Mouse (Mus musculus): Measurements from ENCODE around the gene Src.

The Src gene

DNA sequence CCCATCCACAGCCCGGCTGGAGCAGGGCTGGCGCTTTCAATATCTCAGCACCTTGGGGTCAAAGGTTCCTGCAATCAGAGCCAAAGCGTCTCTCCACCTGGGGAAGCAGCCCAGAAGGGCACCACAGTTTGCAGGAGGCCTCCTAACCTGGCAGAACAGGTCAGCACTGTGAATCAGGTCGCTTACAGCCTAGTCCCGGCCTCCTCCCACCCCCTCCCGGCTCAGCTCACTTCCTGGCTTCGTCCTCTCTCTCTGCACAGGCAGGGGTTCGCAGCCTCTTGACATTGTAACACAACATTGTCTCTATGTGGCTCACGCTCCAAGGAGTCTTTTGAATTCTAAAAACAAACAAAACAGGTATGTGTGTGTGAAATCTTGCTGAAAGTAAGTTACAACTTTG, 15.8 kb downstream of the Src start:
- in situ Hi-C loops (cut with MboI; ENCODE audit: low sequenced_read_pairs) = no loop called here

DNA sequence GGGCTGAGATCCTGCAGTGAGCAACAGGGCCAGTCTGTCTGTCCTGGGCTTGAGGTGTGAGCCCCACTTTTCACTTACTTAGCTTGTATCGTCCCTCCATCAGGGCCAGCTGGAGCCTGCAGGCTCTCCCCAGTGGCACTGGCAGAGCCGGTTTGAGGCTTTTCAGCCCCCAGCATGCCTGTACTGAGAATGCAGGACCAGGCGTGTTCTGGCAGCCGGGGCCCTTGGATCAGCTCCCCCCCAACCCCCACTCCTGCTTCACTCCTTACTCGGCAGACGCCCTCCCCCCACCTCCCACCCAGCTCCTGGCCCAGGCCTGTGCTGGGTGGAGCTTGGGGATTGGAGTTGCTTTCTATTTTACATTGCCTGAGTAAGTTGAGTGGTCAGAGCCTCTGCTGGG, 16.3 kb downstream of the Src start:
- in situ Hi-C loops (cut with MboI; ENCODE audit: low sequenced_read_pairs) = no loop called here

DNA sequence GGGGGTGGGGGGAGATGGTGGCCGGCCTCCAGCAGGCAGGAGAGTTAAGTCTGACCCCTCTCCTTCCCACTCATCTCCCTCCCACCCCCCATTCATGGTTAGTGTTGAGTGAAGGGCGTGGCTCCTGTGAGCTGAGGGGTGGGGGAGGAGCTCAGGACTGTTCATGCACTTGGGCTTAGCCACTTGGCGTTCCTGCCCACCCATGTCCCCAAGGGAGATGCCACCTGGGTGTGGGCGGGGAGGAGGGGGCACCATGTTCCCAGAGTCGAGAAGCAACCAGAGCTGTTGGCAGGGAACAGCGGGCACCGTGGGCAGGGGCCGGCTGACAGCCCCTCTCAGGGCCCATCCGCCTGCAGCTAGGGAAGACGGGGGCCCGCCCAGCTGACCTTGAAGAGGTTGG, 18.3 kb downstream of the Src start:
- in situ Hi-C loops (cut with MboI; ENCODE audit: low sequenced_read_pairs) = no loop called here

DNA sequence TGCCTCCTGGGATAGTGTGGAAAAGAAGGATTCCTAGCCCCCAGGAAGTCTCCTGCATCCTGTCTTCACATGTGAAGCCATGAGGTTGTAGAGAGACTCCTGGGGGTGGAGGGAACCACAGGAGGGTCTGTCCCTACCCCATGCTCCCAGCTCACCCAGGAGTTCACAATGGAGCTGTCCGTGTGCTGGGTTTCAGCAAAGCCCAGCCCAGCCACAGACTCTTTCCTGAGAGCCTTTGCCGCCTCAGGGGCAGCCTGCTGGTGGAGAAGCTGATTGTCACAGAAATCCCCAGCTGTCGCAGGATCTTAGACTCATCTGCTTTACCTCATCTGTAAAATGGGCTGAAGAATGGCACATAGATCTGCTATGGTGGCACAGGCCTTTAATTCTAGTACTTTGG, 18.9 kb downstream of the Src start:
- in situ Hi-C loops (cut with MboI; ENCODE audit: low sequenced_read_pairs) = no loop called here

DNA sequence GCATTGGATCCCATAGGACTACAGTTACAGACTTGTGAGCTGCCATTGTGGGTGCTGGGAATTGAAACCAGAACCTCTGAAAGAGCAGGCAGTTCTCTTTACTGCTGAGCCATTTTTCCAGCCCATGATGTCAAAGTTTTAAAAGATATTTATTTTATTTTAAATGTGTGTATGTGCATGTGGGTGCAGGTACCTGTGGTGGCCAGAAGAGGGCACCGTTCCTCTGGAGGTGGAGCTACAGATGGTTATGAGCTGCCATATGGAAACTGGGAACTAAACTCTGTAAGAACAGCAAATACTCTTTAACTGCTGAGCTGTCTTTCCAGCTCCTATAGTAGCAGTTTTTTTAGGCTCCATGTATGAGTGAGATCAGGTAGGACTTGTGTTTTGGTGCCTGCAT, 23.1 kb downstream of the Src start:
- in situ Hi-C loops (cut with MboI; ENCODE audit: low sequenced_read_pairs) = no loop called here

DNA sequence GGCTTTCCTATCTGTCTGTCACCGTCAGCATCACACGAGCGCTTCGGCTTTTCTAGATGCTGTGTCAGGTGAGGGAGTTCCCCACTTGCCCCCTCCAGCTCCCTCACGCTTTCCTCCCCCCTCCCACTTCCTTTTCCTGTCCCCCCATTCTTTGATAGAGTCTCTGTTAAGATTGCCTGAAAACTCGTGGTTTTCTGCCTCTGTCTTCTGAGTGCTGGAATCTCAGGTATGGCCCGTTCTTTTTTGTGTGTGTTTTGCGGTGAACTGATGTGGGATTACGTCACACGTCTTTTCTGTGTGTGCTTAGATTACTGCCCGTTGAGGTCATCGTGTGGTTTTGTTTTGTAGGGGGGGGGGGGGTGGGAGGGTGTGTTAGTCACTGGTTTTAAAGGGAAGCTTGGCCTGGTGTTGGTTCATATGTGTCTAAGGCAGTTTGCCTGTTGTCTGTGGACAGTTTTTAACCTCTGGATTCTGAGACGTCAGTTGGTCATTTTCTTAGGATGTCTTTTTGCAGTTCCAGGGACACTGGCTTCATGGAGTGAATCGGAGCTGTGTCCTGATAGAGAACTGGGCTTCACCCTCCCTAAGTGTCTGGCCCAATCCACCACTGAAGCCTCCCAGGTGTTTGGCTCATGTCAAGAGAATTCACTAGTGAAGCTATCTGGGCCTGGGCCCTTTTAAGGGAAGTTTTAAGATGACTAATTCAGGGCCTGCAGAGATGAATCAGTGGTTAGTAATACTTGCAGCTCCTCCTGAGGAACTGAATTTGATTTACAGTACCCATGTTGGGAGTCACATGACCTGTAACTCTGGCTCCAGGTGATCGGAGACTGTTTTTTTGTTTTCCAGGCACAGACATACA, 29.3 kb downstream of the Src start:
- in situ Hi-C loops (cut with MboI; ENCODE audit: low sequenced_read_pairs) = no loop called here

- in situ Hi-C loops (cut with MboI; ENCODE audit: low sequenced_read_pairs) = no loop called here
Measured at GRCm38 (mm10) chr2:157448356-157448755, 30.1 kb downstream of the Src start.

- in situ Hi-C loops (cut with MboI; ENCODE audit: low sequenced_read_pairs) = no loop called here
Measured at GRCm38 (mm10) chr2:157450905-157451304, 32.7 kb downstream of the Src start.

GRCm38 (mm10) chr2:157451372-157452040, 33.3 kb downstream of the Src start:
- in situ Hi-C loops (cut with MboI; ENCODE audit: low sequenced_read_pairs) = no loop called here

- in situ Hi-C loops (cut with MboI; ENCODE audit: low sequenced_read_pairs) = no loop called here
Measured at GRCm38 (mm10) chr2:157457100-157457806, 39.0 kb downstream of the Src start.

- in situ Hi-C loops (cut with MboI; ENCODE audit: low sequenced_read_pairs) = no loop called here
Measured at GRCm38 (mm10) chr2:157458472-157458871, 40.2 kb downstream of the Src start.

- in situ Hi-C loops (cut with MboI; ENCODE audit: low sequenced_read_pairs) = loop anchor here (5.0 to 10.0 kb wide), 3 partner anchors 102 to 125 kb away; partner anchors contain the start of gene Blcap
Measured at GRCm38 (mm10) chr2:157459736-157460135, 41.5 kb downstream of the Src start.

DNA sequence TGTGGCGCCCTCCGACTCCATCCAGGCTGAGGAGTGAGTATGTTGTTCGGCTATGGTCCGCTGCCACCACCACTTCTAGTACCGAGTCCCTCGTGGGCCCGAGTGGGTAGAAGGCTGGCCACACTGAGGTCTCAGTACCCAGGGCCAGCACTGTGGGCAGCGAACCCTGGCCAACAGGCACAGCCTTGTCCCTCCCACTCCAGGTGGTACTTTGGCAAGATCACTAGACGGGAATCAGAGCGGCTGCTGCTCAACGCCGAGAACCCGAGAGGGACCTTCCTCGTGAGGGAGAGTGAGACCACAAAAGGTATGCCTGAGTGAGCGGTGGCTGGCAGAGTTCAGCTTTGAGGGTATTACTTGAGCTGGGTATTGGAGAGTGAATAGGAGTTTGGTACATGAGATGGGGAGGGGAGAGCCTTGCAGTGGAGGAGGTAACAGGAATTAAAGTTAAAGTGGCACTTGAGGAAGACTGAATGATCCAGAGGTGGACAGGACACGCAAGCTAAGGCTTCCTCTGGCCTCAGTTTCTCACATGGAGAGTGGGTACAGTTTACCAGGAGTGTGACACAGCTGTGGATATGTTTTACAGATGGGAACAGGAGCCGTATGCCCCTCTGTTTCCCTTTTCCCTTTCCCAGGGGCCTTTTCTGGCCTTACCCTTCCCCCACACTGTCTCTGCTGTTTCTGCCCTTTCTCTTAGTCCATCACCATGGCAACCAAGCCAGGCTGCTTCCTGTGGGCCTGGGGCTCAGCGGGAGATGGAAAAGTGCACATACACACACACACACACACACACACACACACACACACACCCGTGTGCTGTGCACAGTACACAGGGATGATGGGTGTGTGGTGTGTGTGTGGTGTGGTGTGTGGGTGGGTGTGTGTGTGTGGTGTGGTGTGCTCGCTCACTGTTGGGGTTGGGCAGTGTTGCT, 44.8 kb downstream of the Src start:
- in situ Hi-C loops (cut with MboI; ENCODE audit: low sequenced_read_pairs) = loop anchor here (5.0 to 10.0 kb wide), 3 partner anchors 106 to 128 kb away; partner anchors contain the start of gene Blcap

GRCm38 (mm10) chr2:157463887-157464745, 45.9 kb downstream of the Src start:
- in situ Hi-C loops (cut with MboI; ENCODE audit: low sequenced_read_pairs) = loop anchor here (5.0 to 10.0 kb wide), 3 partner anchors 107 to 129 kb away; partner anchors contain the start of gene Blcap

DNA sequence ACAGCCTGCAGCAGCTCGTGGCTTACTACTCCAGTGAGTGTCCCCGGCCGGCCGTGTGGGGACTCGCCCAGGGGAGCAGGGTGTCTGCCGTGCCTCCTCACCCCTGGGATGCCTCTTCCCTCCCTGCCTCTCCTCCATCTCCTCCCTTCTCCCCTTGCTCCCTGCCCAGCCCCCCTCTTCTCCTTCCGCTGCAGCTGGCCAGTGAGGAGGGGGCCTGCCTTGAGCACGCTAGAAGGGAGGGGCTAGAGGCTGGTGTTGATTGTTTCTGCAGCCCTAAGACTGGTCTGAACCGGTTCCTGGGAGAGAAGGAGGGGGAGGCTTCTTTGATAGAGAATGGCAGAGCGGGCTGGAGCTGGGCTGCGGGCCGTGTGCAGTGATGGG, 46.5 kb downstream of the Src start:
- in situ Hi-C loops (cut with MboI; ENCODE audit: low sequenced_read_pairs) = loop anchor here (5.0 to 10.0 kb wide), 3 partner anchors 107 to 130 kb away; partner anchors contain the start of gene Blcap

- in situ Hi-C loops (cut with MboI; ENCODE audit: low sequenced_read_pairs) = loop anchor here (10.0 kb wide), 1 partner anchor 132 kb away; no protein-coding TSS in a partner anchor
Measured at GRCm38 (mm10) chr2:157466836-157467235, 48.6 kb downstream of the Src start.

- in situ Hi-C loops (cut with MboI; ENCODE audit: low sequenced_read_pairs) = loop anchor here (10.0 kb wide), 1 partner anchor 133 kb away; no protein-coding TSS in a partner anchor
Measured at GRCm38 (mm10) chr2:157468130-157468796, 50.0 kb downstream of the Src start.

- in situ Hi-C loops (cut with MboI; ENCODE audit: low sequenced_read_pairs) = no loop called here
Measured at GRCm38 (mm10) chr2:157471292-157471691, 53.0 kb downstream of the Src start.

DNA sequence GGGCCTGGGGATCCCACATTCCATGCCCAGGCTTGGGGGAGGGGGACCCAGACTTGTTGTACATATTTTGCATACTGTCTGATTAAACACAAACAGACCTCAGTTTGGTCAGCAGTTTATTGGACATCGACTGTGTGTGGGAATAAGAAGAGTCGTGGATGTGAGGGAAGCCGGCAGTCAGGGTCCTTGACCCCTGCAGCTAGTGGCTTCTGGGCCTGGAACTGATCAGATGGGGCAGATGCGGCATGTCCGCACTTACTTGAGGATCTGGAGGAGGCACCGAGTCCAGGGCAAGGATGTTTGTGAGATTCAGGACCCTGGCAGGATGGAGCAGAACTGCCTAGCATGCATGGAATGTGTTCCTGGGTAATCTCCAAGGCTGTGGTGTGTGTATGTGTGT, 53.5 kb downstream of the Src start:
- in situ Hi-C loops (cut with MboI; ENCODE audit: low sequenced_read_pairs) = no loop called here
